ENCODE assay signal across 8 mouse cellular contexts in the genomic region with DNA sequence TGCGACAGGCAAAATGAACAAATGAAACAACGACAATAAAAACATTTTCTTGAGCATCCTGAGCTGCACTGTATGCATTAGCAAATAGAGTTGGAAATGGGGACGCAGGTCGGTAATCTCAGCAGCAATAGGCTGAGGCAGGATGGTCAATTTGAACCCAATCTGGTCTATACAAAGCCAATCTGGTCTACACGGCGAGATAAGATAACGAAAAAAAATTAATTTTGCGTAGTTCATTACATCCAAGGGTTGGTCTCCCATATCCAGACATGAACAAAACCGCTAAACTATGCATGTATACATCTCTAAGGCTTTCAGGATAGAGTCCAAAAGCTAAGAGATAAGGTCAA. TPM values are rescaled to one million over a fixed set of nuclear protein-coding genes. Genes with fewer than 3 reads are reported as not detected.
DNase-seq lines count a peak whose midpoint lies in the region; ATAC-seq and TF ChIP-seq lines count a peak whose summit lies in the region.

No protein-coding gene starts in this region.

- TF ChIP-seq CTCF in hindbrain, postnatal 0 days (IDR thresholded peaks at IDR 0.05; ENCODE audit: low read depth), result no peak
- no peak for TF ChIP-seq CTCF in midbrain, postnatal 0 days (IDR thresholded peaks at IDR 0.05)

- 26% methylated on average over 9 of the region's 9 CpGs for WGBS in embryonic facial prominence, embryonic 12.5 days
- WGBS in hindbrain, postnatal 0 days, result 21% methylated on average over 9 of the region's 9 CpGs
- WGBS in midbrain, postnatal 0 days, result 26% methylated on average over 9 of the region's 9 CpGs

- H3K9ac ChIP-seq in embryonic facial prominence, embryonic 12.5 days, result peak overlapping the region; percentile 76
- peak overlapping the region; percentile 77 for H3K9ac ChIP-seq in hindbrain, postnatal 0 days (replicated peaks; ENCODE audit: low read length)
- H3K9ac ChIP-seq in midbrain, postnatal 0 days (replicated peaks; ENCODE audit: low read length, poor library complexity, severe bottlenecking), result peak overlapping the region; percentile 76

- peak; percentile 12 to 19 for DNase-seq in layer of hippocampus, postnatal 10 days (ENCODE audit: low spot score in 2 of 2)
- no peak for DNase-seq in layer of hippocampus, postnatal 36 days
- DNase-seq in hindbrain, postnatal 0 days (ENCODE audit: low spot score), result no peak
- no peak for DNase-seq in midbrain, postnatal 0 days (ENCODE audit: low spot score)
- no peak for DNase-seq in right cerebral cortex, adult 18-20 months
- no peak for DNase-seq in adrenal gland, postnatal 4 days (ENCODE audit: low spot score in 2 of 2)
- DNase-seq in spleen, postnatal 36 days (ENCODE audit: low spot score in 2 of 2), result no peak

- H3K4me2 ChIP-seq in embryonic facial prominence, embryonic 12.5 days (replicated peaks), result peak overlapping the region; percentile 75
- peak overlapping the region; percentile 86 for H3K4me2 ChIP-seq in hindbrain, postnatal 0 days (ENCODE audit: low read depth, low read length)
- H3K4me2 ChIP-seq in midbrain, postnatal 0 days (ENCODE audit: low read depth, low read length, poor library complexity, severe bottlenecking), result peak overlapping the region; percentile 71

- H3K36me3 ChIP-seq in embryonic facial prominence, embryonic 12.5 days, result no peaks in the 10 kb centered on the region
- no peaks in the 10 kb centered on the region for H3K36me3 ChIP-seq in hindbrain, postnatal 0 days (ENCODE audit: insufficient read depth, low read length)
- H3K36me3 ChIP-seq in midbrain, postnatal 0 days (ENCODE audit: insufficient read depth, low read length), result no peaks in the 10 kb centered on the region

- H3K27me3 ChIP-seq in embryonic facial prominence, embryonic 12.5 days, result no peaks in the 10 kb centered on the region
- no peaks in the 10 kb centered on the region for H3K27me3 ChIP-seq in hindbrain, postnatal 0 days (ENCODE audit: insufficient read depth, low read length)
- no peaks in the 10 kb centered on the region for H3K27me3 ChIP-seq in midbrain, postnatal 0 days (ENCODE audit: insufficient read depth, low read length)

- H3K4me3 ChIP-seq in embryonic facial prominence, embryonic 12.5 days, result peak overlapping the region; percentile 93
- peak overlapping the region; percentile 96 for H3K4me3 ChIP-seq in hindbrain, postnatal 0 days (ENCODE audit: low read length)
- peak overlapping the region; percentile 91 for H3K4me3 ChIP-seq in midbrain, postnatal 0 days (ENCODE audit: low read depth, low read length)

- H3K9me3 ChIP-seq in embryonic facial prominence, embryonic 12.5 days, result no peaks in the 10 kb centered on the region
- H3K9me3 ChIP-seq in hindbrain, postnatal 0 days (ENCODE audit: low read length), result no peaks in the 10 kb centered on the region
- H3K9me3 ChIP-seq in midbrain, postnatal 0 days (ENCODE audit: low read length), result no peaks in the 10 kb centered on the region

- H3K27ac ChIP-seq in embryonic facial prominence, embryonic 12.5 days, result peak overlapping the region; percentile 47; the same call in 1 of the 2 replicates
- peak overlapping the region; percentile 87 for H3K27ac ChIP-seq in hindbrain, postnatal 0 days
- H3K27ac ChIP-seq in midbrain, postnatal 0 days (ENCODE audit: low read depth, low read length), result peak overlapping the region; percentile 86

- ATAC-seq in embryonic facial prominence, embryonic 12.5 days (ENCODE audit: insufficient number of reproducible peaks, insufficient read depth, low FRiP score, low TSS enrichment), result peak; percentile 59
- ATAC-seq in hindbrain, postnatal 0 days, result peak; percentile 24
- peak; percentile 29 for ATAC-seq in midbrain, postnatal 0 days (ENCODE audit: low FRiP score)

- no peaks in the 10 kb centered on the region for H3K4me1 ChIP-seq in embryonic facial prominence, embryonic 12.5 days
- H3K4me1 ChIP-seq in hindbrain, postnatal 0 days (ENCODE audit: insufficient read depth, low read length), result no peaks in the 10 kb centered on the region
- H3K4me1 ChIP-seq in midbrain, postnatal 0 days (ENCODE audit: insufficient read depth, low read length), result peaks cover 8% of the 10 kb centered on the region; the same call in 1 of the 2 replicates

RNA-seq across cellular contexts. Expression of gene Pdss1, which starts 0.4 kb away (rescaled TPM):
- total RNA-seq in layer of hippocampus, postnatal 10 days (2021), result 10 to 100 TPM; 20.1 to 25.0 TPM
- 10 to 100 TPM; 16.5 to 16.9 TPM for total RNA-seq in layer of hippocampus, postnatal 36 days (2021)
- 17.8 and 19.9 TPM in 2 replicates for polyA plus RNA-seq in embryonic facial prominence, embryonic 12.5 days (2016; fragmentation: Nextera tagmentation; extraction: Ambion mirVana)
- total RNA-seq in hindbrain, postnatal 0 days (2014; rRNA removed), result 10.2 and 15.5 TPM in 2 replicates
- 21.1 and 22.5 TPM in 2 replicates for polyA plus RNA-seq in hindbrain, postnatal 0 days (2015; fragmentation: Nextera tagmentation; extraction: Ambion mirVana)
- 28.1 and 39.1 TPM in 2 replicates for total RNA-seq in midbrain, postnatal 0 days (2014; rRNA removed)
- 23.3 and 24.2 TPM in 2 replicates for polyA plus RNA-seq in midbrain, postnatal 0 days (2015; fragmentation: Nextera tagmentation; extraction: Ambion mirVana)
- total RNA-seq in adrenal gland, postnatal 4 days (2021), result 10 to 100 TPM; 15.7 to 16.6 TPM

Comparison
In these comparisons a context has a peak if more than half of its experiments do, and no peak if none do; other contexts are left out.
1. DNase-seq: peak in layer of hippocampus, postnatal 10 days (2 of 2); none in layer of hippocampus, postnatal 36 days (0 of 2), hindbrain, postnatal 0 days (single experiment), midbrain, postnatal 0 days (single experiment), right cerebral cortex, adult 18-20 months (single experiment), adrenal gland, postnatal 4 days (0 of 2) and spleen, postnatal 36 days (0 of 2).
2. Peak in every context shown above with its lines, with median percentiles within 50 percentile points of each other: ATAC-seq, H3K27ac ChIP-seq, H3K4me2 ChIP-seq, H3K4me3 ChIP-seq and H3K9ac ChIP-seq.